Mouse (Mus musculus): ENCODE results near the gene Gm20388. TPM values are rescaled to one million over a fixed set of nuclear protein-coding genes. Genes with fewer than 3 reads are reported as not detected.
A peak's percentile ranks its signal among the peaks of the same experiment; 100 is the strongest.

Gene Gm20388
- polyA plus RNA-seq, 2 experiments: 8.5 TPM; not detected in 1

- Histone ChIP-seq H3K27ac (peak overlapping the region; percentile 99), H3K27me3 (ENCODE audit: control insufficient read depth, insufficient read depth, low read length) (no peaks in the 10 kb centered on the region), H3K4me3 (ENCODE audit: insufficient read depth in 1 of 2, low read depth in 2 of 2, low read length in 2 of 2) (peak overlapping the region; percentile 58 to 86), H3K4me2 (ENCODE audit: low read depth) (peak overlapping the region; percentile 99), H3K9me3 (ENCODE audit: control insufficient read depth, low read length) (no peaks in the 10 kb centered on the region), H3K36me3 (replicated peaks; ENCODE audit: control insufficient read depth, insufficient read depth, low read depth) (peaks cover 33% of the 10 kb centered on the region), H3K4me1 (replicated peaks; ENCODE audit: control insufficient read depth in 2 of 2, insufficient read depth in 2 of 2, low read length in 1 of 2) (peaks cover 55 to 73% of the 10 kb centered on the region in 2 experiments), H3K9ac (replicated peaks) (peak overlapping the region; percentile 89)
- ATAC-seq (ENCODE audit: insufficient read depth) (no peak), DNase-seq (ENCODE audit: low read depth in 3 of 3, low spot score in 3 of 3) (no peak)
- TF ChIP-seq EP300 (IDR thresholded peaks at IDR 0.05; ENCODE audit: low read depth) (no peak), CTCF (IDR thresholded peaks at IDR 0.05; ENCODE audit: low read depth) (no peak)
- 58% methylated on average over 24 of the region's 24 CpGs for WGBS (ENCODE audit: insufficient replicate concordance)
These were observed 2636.3 kb downstream of the Gm20388 start for GRCm38 (mm10) chr8:122546811-122547453.

- Histone ChIP-seq H3K27ac (peak overlapping the region; percentile 99), H3K4me1 (replicated peaks; ENCODE audit: control insufficient read depth in 2 of 2, insufficient read depth in 2 of 2, low read length in 1 of 2) (peaks cover 51 to 65% of the 10 kb centered on the region in 2 experiments), H3K9ac (replicated peaks) (peak overlapping the region; percentile 89), H3K36me3 (replicated peaks; ENCODE audit: control insufficient read depth, insufficient read depth, low read depth) (peaks cover 27% of the 10 kb centered on the region), H3K9me3 (ENCODE audit: control insufficient read depth, low read length) (no peaks in the 10 kb centered on the region), H3K4me3 (ENCODE audit: insufficient read depth in 1 of 2, low read depth in 2 of 2, low read length in 2 of 2) (peak overlapping the region; percentile 67 to 86), H3K4me2 (ENCODE audit: low read depth) (peak overlapping the region; percentile 99), H3K27me3 (ENCODE audit: control insufficient read depth, insufficient read depth, low read length) (no peaks in the 10 kb centered on the region)
- peak; percentile 74 to 75 (median 74) for DNase-seq (ENCODE audit: low read depth in 3 of 3, low spot score in 3 of 3)
- peak; percentile 59 for ATAC-seq (ENCODE audit: insufficient read depth)
- WGBS (ENCODE audit: insufficient replicate concordance): 9% methylated on average over 5 of the region's 5 CpGs
- peak; percentile 18; the same call in 1 of the 2 replicates for TF ChIP-seq CTCF (IDR thresholded peaks at IDR 0.05; ENCODE audit: low read depth)
- no peak; the same call in 1 of the 2 replicates for TF ChIP-seq EP300 (IDR thresholded peaks at IDR 0.05; ENCODE audit: low read depth)
These were observed 2637.2 kb downstream of the Gm20388 start for GRCm38 (mm10) chr8:122547815-122548214.

- ATAC-seq (ENCODE audit: insufficient read depth) (no peak), DNase-seq (ENCODE audit: low read depth in 3 of 3, low spot score in 3 of 3) (no peak)
- peak overlapping the region; percentile 99 for H3K4me2 ChIP-seq (ENCODE audit: low read depth)
- TF ChIP-seq EP300 (IDR thresholded peaks at IDR 0.05; ENCODE audit: low read depth) (no peak), CTCF (IDR thresholded peaks at IDR 0.05; ENCODE audit: low read depth) (no peak)
- no peaks in the 10 kb centered on the region for H3K9me3 ChIP-seq (ENCODE audit: control insufficient read depth, low read length)
- H3K4me3 ChIP-seq (ENCODE audit: insufficient read depth in 1 of 2, low read depth in 2 of 2, low read length in 2 of 2): peak overlapping the region; percentile 67 to 86
- H3K36me3 ChIP-seq (replicated peaks; ENCODE audit: control insufficient read depth, insufficient read depth, low read depth): peaks cover 22% of the 10 kb centered on the region
- H3K4me1 ChIP-seq (replicated peaks; ENCODE audit: control insufficient read depth in 2 of 2, insufficient read depth in 2 of 2, low read length in 1 of 2): peaks cover 51 to 62% of the 10 kb centered on the region in 2 experiments
- peak overlapping the region; percentile 99 for H3K27ac ChIP-seq
- no peaks in the 10 kb centered on the region for H3K27me3 ChIP-seq (ENCODE audit: control insufficient read depth, insufficient read depth, low read length)
- 24% methylated on average over 13 of the region's 13 CpGs for WGBS (ENCODE audit: insufficient replicate concordance)
- peak overlapping the region; percentile 89 for H3K9ac ChIP-seq (replicated peaks)
These were observed 2637.7 kb downstream of the Gm20388 start for GRCm38 (mm10) chr8:122548331-122548730.

GRCm38 (mm10) chr8:122548891-122549439, 2638.3 kb downstream of the Gm20388 start:
- 46% methylated on average over 3 of the region's 3 CpGs for WGBS (ENCODE audit: insufficient replicate concordance)
- peak overlapping the region; percentile 99 for H3K27ac ChIP-seq
- no peak for ATAC-seq (ENCODE audit: insufficient read depth)
- peaks cover 50 to 58% of the 10 kb centered on the region in 2 experiments for H3K4me1 ChIP-seq (replicated peaks; ENCODE audit: control insufficient read depth in 2 of 2, insufficient read depth in 2 of 2, low read length in 1 of 2)
- H3K27me3 ChIP-seq (ENCODE audit: control insufficient read depth, insufficient read depth, low read length): no peaks in the 10 kb centered on the region
- peak overlapping the region; percentile 67 to 86 for H3K4me3 ChIP-seq (ENCODE audit: insufficient read depth in 1 of 2, low read depth in 2 of 2, low read length in 2 of 2)
- TF ChIP-seq EP300 (IDR thresholded peaks at IDR 0.05; ENCODE audit: low read depth) (no peak), CTCF (IDR thresholded peaks at IDR 0.05; ENCODE audit: low read depth) (no peak)
- peak overlapping the region; percentile 89 for H3K9ac ChIP-seq (replicated peaks)
- H3K36me3 ChIP-seq (replicated peaks; ENCODE audit: control insufficient read depth, insufficient read depth, low read depth): peaks cover 16% of the 10 kb centered on the region
- H3K4me2 ChIP-seq (ENCODE audit: low read depth): peak overlapping the region; percentile 99
- H3K9me3 ChIP-seq (ENCODE audit: control insufficient read depth, low read length): no peaks in the 10 kb centered on the region
- no peak for DNase-seq (ENCODE audit: low read depth in 3 of 3, low spot score in 3 of 3)

All from liver, embryonic 14.5 days (tissue).